Mouse (Mus musculus) cortical plate, adult 2 months (tissue): ENCODE data around the gene Armc12. TPM values are rescaled to one million over a fixed set of nuclear protein-coding genes. Genes with fewer than 3 reads are reported as not detected.

Experiments used
- H3K27ac ChIP-seq: fragments of 200-500 bp; 2 replicates; pipeline ENCODE4 v1.5.1; 2012; ENCODE audit warnings: low read length, control low read depth, inconsistent platforms; ENCODE audit not compliant: insufficient read depth
- H3K4me1 ChIP-seq: fragments of 200-500 bp; 2 replicates; pipeline ENCODE4 v1.6.1; 2011; ENCODE audit warnings: low read length; ENCODE audit not compliant: control insufficient read depth, insufficient read depth
- H3K4me3 ChIP-seq: fragments of 200-500 bp; 2 replicates; pipeline ENCODE4 v1.5.1; 2011; ENCODE audit warnings: mild to moderate bottlenecking, low read length, control low read depth; ENCODE audit not compliant: insufficient read depth
- CTCF ChIP-seq: fragments of 200-500 bp; IDR thresholded peaks from 2 replicates; pipeline ENCODE4 v1.5.1; 2011; ENCODE audit warnings: mild to moderate bottlenecking, control low read depth, low read length; ENCODE audit not compliant: insufficient read depth; ENCODE audit errors: extremely low read depth
- POLR2A ChIP-seq: fragments of 200-500 bp; IDR thresholded peaks from 2 replicates; pipeline ENCODE4 v1.6.1; 2011; ENCODE audit warnings: mild to moderate bottlenecking, low read length, control low read depth; ENCODE audit not compliant: insufficient read depth; ENCODE audit errors: extremely low read depth
- polyA plus RNA-seq: library from polyadenylated mRNA; depleted of rRNA; stranded (reverse); fragments of >200 nt; gene quantifications from 2 replicates; pipeline ENCODE4 v1.2.3, GENCODE M21; 2012

Armc12 gene
- polyA plus RNA-seq, 1 experiment: not detected

- Histone ChIP-seq H3K4me3 (no peak overlapping the region), H3K27ac (no peak overlapping the region), H3K4me1 (no peaks in the 10 kb centered on the region)
- TF ChIP-seq POLR2A (no peak), CTCF (no peak)
Measured at GRCm38 (mm10) chr17:28556635-28557396, 26.2 kb downstream of the Armc12 start.

DNA sequence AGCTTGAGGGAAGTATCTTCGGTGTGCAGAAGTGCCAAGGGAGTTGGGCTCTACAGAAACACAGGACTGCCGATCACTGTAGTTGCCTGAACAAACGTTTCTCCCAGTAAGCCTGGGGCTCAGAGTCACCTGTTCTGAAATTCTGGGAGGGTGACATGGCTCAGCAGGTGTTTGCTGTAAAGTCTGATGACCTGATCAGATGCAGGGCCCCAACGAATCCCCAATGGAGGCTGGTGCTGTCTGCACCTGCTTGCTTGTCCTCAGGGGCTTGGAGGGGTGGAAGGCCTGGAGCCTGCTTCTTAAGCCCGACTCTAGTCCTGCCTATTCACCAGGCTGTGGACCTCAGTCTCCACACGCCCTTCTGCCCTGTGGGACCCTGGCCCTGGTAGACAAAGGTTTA, 27.2 kb downstream of the Armc12 start:
- Histone ChIP-seq H3K4me3 (no peak overlapping the region), H3K27ac (no peak overlapping the region), H3K4me1 (no peaks in the 10 kb centered on the region)
- TF ChIP-seq CTCF (no peak), POLR2A (no peak)

DNA sequence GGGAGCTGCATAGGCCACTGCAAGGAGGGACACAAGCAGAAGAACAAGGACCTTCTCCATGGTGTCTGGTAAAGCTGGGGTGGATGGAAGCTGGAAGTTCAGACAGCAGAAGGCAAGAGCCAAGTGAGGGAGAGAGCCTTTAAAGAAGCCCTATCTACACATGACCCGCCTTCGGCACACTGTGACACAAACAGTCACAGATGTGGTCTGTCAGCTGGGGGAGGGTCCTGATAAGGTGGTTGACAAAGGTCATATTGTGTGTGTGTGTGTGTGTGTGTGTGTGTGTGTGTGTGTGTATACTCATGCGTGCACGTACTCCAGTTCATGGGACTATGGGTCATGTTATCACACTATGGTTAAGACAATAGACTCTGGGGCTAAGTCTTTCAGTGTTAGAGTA, 30.0 kb downstream of the Armc12 start, which contains the start of gene Clps:
Gene Clps, minus strand, starts transcription at position 169 of the 400 bp plus-strand sequence.
- H3K4me1 ChIP-seq: no peaks in the 10 kb centered on the region
- H3K27ac ChIP-seq: no peak within 1 kb of the TSS
- TF ChIP-seq POLR2A (no peak), CTCF (no peak)
- no peak within 1 kb of the TSS for H3K4me3 ChIP-seq

GRCm38 (mm10) chr17:28561613-28562012, 31.0 kb downstream of the Armc12 start:
- Histone ChIP-seq H3K4me1 (no peaks in the 10 kb centered on the region), H3K27ac (no peak overlapping the region), H3K4me3 (no peak overlapping the region)
- TF ChIP-seq POLR2A (no peak), CTCF (no peak)

- no peak for TF ChIP-seq POLR2A
- TF ChIP-seq CTCF: no peak
- no peaks in the 10 kb centered on the region for H3K4me1 ChIP-seq
- no peak overlapping the region for H3K27ac ChIP-seq
- no peak overlapping the region for H3K4me3 ChIP-seq
Measured at GRCm38 (mm10) chr17:28565181-28565580, 34.6 kb downstream of the Armc12 start.

DNA sequence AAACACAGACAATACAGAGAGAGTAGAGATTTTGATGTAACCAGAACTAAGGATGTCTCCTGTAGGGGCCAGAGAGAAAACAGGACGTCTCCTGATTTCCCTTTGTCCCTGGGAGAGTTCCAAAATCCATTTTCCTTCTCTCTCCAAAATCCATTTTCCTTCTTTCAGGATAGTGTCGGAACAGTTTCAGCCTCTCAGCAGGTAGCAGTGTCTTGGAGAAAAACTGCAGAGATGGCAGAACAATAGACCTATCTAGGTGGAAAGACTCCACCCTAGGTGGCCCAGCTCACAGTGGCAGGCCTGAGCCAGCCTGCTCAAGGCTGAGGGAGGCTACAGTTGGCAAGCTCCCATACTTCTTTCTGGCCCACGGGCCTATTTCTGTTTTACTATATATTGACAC, 36.9 kb downstream of the Armc12 start:
- Histone ChIP-seq H3K27ac (no peak overlapping the region), H3K4me1 (no peaks in the 10 kb centered on the region), H3K4me3 (no peak overlapping the region)
- TF ChIP-seq CTCF (no peak), POLR2A (no peak)

DNA sequence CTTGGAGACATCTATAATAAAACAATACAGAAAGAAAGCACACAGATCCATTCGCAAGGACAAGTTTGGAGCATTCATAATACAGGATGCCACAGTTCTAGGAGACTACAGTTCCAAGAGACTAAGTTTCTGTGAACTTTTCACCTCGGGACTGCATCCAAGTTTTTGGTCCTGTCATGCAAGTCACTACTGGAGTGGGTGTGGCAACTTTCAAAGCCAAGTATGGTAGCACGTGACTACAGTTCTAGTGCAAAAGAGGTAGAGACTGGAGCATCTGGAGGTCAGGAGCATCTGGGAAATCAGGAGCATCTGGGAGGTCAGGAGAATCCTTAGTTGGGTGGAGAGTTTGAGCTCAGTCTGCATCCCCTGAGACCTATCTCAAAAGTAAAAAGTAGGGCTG, 41.3 kb downstream of the Armc12 start:
- no peak overlapping the region for H3K4me3 ChIP-seq
- no peak overlapping the region for H3K27ac ChIP-seq
- TF ChIP-seq POLR2A (no peak), CTCF (no peak)

DNA sequence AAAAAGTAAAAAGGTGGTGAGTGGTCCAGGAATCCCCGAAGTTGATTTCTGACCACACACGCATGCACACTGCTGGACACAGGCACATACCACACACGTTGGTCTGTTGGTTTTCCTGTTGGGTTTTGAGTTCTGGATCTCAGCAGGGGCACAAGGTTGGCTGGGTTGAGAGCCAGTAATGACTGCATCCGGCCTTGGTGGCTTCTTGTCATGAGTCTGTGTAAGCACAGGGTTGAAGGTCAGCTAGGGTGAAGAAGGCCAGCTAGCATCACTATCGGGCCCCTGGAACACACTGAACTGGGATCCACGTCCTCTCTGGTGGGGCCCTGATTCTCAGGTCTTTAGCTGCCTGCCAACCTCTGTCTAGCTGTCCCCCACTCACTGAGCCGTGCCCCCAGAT, 41.9 kb downstream of the Armc12 start:
- no peaks in the 10 kb centered on the region; the same call in 1 of the 2 replicates for H3K4me1 ChIP-seq
- no peak overlapping the region for H3K4me3 ChIP-seq
- H3K27ac ChIP-seq: no peak overlapping the region
- TF ChIP-seq CTCF: no peak

More for the DNA sequence above, 41.3 kb downstream of the Armc12 start:
- H3K4me1 ChIP-seq: no peaks in the 10 kb centered on the region; the same call in 1 of the 2 replicates

DNA sequence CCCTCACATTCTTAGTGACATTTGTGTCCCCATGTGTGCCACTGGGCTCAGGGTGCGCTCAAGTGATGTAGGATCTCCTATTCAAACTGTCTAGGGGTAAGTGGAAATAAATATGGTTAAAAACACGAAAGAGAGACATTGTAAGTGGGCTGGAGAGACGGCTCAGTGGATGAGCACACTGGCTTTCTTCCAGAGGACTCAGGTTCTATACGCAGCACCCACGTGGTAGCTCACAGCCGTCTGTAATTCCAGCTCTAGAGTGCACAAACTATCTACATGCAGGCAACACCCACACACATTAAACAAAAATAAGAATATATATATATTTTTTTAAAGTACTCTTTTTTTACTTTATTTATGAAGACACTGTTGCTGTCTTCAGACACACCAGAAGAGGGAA, 42.3 kb downstream of the Armc12 start:
- Histone ChIP-seq H3K4me1 (no peaks in the 10 kb centered on the region; the same call in 1 of the 2 replicates), H3K27ac (no peak overlapping the region), H3K4me3 (no peak overlapping the region)
- TF ChIP-seq POLR2A: no peak
- no peak for TF ChIP-seq CTCF
